Mouse (Mus musculus) layer of hippocampus, postnatal 36 days (tissue): ENCODE data around the gene Scrt2. TPM values are rescaled to one million over a fixed set of nuclear protein-coding genes. Genes with fewer than 3 reads are reported as not detected.

Experiments used
- DNase-seq, 2 experiments: peaks; one replicate each; pipeline ENCODE4 v3.0.0; 2022
- total RNA-seq, 2 experiments: library from RNA; stranded (reverse); gene quantifications; 2 replicates each; pipeline ENCODE4 v1.2.3; 2021

Scrt2 gene
- total RNA-seq, 2 experiments from 2014 or later: 25.1 to 27.1 TPM

DNA sequence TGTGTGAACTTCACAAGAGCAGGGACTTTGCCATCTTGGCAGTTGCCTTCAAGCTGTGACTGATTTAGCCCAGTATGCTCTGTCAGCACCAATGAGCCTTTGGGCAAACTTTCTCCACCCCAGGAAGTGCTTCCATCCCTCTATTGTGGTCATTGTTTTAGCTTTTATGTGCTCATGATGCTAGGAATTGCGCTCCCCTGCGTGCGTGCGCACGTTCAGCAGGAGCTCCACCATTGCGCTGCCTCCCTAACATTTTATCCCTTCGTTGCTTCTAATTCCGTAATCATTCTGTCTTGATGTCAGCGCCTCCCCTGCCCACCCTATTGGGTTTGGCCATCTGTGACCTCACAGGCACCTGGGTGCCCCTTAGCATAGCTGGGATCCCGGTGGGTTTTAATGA, 25.3 kb downstream of the Scrt2 start:
- DNase-seq: no peak

DNA sequence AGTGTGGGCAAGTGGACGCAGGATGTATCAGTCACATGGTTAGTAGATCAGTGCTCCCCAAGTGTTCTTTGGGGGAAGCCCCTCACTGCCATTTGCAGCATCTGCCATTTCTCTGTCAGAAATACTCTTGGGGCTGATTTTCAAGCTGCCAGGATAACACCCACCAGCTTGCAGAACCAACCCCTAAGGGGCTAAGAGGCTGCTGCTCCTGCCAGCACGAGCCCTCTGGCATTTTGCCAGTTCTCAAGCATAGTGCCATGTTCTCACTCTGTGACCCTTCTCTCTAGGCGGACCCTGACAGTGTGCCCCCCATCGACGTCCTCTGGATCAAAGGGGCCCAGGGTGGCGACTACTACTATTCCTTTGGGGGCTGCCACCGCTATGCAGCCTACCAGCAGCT, 27.4 kb downstream of the Scrt2 start:
- DNase-seq: no peak

DNA sequence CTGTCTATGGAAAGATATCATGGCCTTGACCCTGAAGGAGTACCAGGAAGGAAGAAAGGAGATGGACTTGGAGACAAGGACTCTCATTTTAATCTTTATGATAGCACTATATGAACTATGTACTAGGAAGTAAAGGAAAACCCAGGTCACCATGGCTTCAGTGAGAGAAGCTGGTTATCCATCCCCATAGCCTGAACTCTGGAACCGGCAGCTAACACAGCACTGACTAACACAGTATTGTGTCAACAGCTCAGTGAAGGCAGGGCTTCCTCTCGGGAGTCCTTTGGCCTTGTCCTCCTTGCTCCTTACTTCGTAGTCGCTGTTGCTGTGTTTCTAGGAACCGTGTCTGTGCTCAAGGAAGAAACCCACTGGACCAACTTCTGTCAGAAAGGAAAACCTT, 28.1 kb downstream of the Scrt2 start:
- no peak for DNase-seq

DNA sequence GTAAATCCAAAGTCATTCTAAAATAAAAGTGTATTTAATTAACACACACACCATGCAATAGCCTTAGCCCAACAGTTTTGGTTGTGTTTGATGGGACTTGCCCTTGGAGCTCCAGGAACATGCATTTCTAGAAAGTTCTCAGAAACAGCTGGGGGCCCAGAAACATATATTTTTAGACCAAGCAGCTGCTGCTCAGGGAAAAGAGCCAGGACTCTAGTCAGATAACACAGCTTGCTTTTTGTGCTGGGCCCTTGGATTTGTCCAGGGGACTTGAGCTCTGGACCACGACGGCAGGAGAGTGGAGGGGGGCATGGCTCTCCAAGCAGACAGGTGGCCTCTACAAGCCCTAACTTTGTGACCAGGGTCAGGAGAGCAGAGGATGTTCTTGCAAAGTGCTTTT, 30.0 kb downstream of the Scrt2 start:
- DNase-seq: no peak

DNA sequence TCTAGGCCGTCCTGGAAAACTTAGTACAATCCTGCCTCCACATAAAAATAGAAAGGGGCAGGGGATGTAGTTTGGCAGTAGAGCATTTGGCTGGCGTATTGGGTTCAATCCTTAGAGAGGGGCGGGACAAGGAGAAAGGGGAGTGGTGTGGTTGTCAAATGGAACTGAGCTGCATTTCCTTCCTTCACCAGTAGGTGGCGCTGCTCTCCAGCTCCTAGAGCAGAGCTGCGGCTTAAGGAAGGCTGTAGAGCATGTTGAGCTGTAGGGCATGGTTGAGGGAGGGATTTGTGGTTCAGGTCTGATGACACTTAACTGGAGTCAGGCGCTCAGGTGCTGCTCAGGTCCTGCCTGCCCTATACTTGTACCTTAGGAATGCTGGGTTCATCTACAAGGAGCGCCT, 30.6 kb downstream of the Scrt2 start:
- DNase-seq: peak; percentile 88 to 91

DNA sequence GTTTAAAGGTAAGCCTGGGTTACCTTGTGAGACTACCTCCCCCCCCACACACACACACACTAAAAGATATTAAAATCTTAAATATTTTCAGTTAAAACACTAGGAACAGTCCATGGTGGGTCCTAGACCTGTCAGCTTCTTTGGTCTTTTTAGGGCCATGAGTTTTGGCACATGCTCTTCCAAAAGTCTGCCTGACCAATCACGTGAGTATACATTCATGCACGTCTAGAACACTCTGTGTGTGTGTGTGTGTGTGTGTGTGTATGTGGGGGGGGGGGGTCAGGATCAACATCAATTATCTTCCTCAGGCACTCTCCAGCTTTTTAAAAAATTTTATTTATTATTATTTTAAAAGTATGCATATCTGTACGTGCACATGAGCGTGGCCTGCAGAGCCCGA, 31.2 kb downstream of the Scrt2 start:
- no peak for DNase-seq

DNA sequence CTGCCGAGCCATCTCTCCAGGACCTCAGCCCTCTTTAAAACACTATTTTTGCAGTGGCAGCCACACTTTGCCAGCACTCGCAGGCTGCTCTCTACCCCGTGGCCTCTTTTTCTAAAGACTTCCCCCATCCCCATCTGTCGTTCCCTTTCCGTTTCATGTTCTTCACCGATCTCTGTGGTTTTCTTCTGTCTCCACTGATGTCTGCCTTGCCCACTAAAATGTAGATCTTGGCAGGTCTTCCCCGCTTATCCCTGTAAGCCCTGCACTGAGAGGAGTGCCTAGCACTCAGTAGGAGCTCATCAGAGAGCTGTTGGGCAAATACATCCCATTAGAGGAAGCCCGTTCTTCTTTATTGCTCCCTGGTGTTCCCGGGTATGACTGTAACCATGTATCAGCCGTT, 31.6 kb downstream of the Scrt2 start:
- DNase-seq: no peak

DNA sequence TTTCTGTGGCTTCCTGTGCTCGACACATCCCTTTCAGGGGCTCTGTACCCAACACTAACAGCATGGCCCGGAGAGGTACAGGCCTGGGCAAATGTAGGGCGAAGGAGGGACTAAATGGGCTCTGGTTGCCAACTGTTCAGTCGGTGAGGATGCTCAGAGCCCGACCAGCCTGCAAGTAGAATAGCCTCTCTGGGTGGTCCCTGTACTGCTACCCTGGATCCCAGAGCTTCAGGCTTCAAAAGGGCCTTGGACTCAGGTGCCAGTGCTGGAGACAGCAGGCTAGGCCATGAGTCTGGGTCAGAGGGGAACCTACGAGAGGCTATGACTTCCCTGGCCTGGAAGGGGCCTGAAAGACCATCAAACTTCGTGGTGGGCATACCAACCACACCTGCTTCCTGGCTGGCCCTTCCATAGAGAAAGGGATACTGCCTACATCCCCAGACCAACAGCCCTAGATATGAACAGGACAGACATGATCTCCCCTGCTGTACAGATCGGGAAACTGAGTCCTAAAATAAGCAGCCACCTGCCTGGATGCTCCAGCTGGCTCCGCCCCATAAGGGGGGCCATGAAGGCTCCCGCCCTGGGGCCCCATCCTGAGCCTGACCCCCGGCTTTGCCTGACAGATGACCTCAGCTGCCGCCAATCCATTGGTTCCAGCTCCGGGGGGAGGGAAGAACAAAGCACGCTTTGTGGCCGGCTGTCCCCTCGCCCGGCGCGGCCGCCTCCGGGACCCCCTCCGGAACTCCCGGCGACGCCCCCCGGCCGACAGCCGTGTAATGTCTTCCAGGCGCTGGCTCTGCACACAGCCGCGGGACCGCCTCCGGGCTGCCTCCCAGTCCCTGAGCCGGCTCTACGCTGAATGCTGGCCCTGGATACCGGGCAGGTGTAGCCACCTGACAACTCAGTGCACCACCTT, 33.0 kb downstream of the Scrt2 start:
- DNase-seq: no peak

DNA sequence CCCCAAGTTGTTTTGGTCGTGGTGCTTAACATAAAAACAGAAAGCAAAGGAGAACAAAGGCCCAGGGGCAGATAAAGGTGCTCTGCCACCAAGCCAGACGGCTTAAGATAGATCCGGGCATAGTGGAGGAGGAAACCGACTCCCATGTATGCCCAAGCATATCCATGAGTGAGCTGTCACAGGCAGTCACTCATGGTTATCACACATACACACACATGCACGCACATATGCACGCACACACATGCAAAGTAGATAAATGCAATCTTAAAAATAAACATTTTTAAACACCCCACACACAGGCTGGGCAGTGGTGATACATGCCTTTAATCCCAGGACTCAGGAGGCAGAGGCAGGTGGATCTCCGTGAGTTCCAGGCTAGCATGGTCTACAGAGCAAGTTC, 36.4 kb downstream of the Scrt2 start:
- DNase-seq: no peak

DNA sequence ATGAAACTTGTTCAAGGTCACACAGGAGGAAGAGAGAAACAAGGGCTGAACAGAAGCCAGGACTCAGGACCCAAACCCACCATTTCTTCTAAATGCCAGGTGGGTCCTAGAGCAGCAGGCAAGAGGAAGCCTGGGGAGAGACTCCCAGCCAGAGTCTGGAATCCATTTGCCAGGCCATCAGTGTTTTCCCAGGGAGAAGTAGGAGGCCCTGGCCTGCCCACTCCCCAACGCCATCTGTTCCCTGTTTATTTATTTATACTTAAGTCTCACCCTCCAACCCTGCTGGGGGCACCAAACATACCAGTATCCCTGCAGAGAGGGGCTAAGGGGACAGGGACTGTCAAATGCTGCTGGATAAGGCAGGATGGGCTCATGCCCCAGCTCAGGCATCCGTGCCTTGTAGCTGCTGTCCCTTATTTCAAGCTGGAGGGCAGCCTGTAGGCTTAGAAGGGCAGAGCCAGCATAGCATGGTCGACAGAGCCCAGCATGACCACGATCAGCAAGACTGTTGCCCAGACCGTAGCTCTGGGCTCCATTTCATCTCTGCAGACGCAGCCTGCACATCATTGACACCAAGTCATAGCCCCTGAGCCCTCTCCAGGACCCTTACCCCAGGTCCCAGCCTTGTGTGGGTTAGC, 38.0 kb downstream of the Scrt2 start:
- DNase-seq: no peak

DNA sequence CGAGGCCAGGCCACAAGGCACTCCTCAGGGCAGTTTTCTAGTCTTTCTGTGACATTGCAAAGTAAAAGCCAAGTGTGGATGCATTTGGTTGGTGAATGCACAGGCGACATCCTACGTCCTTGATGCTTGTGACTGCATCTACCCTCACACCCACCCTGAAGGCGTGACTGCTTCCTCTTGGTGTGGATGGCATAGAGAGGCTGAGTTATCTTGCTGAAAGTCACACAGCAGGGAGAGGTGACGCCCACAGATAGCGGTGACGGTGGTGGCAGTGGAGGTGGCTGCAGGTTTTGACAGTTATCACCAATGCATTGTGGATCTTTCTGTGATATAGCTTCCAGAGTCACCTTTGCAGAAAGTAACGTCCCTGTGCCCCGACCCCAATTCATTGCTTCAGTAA, 41.6 kb downstream of the Scrt2 start:
- no peak for DNase-seq

DNA sequence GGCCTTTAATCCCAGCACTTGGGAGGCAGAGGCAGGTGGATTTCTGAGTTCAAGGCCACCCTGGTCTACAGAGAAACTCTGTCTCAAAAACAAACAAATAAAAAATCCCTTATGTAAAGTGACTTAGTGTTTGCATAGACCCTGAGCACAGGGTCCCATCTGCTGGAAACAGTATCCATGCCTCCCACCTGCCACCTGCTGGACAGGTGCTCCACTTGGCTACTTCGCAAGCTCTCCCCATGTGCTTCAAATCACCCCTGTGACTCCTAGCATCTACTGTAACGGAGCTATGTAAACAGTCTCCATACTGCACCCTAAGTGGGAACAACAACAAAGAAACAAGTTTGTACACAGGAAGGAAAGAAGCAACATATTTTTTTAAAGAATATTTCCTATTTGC, 47.3 kb downstream of the Scrt2 start:
- DNase-seq: no peak

DNA sequence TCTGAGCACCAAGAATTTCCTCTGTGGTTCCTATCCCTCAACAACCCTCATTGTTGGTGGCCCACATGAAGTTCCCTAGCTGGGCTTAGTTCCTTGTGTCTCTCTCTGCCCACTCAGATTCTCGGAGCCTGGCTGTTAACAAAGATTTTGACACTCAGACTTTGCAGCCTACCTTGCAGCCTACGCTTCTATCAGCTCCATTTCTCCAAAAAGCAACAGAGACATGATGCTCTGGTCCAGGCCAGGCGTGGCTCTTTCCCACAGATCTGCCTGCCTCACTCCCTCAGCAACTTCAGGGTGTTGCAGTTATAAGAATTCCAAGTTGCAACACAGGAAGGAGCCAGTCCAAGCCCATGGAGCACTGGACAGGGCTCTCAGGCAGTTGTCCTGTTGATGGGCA, 48.4 kb downstream of the Scrt2 start:
- no peak for DNase-seq

DNA sequence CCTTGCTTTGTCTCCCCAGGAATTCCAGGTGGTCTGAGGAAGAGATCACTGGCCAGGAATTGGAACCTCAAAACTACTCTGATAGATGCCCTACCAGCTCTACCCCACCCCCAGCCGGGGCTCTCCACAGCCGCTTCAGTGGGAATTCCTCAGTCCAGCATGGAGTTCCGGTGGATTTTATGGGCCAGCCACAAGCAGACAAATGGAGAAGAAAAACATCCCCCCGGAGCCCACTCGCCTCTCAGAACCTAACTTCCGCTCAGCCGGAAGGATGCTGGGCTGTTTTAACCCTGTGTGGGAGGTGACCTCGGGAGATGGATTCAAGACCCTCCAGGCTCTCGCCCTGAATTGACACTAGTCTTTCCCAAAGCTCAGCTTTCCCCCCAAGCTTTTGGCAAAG, 50.7 kb downstream of the Scrt2 start:
- DNase-seq: no peak

DNA sequence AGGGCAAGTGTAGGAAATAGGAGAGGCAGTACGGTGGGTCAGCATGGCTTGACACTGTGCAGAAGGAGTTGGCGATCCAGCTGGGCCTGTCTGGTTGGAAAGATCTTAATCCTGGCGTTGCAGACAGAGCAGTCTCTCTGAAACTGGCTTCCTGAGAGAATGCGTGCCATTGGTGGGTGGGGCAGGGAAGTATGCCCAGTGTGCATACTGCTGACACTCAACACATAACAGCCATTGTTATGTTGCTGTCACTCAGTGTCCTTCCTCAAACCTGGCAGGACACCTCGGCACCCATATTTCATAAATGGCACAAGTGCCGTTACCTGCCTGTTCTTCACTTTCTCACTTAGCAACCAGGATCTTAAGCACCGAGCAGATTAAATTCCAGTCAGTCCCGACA, 51.4 kb downstream of the Scrt2 start:
- no peak for DNase-seq

DNA sequence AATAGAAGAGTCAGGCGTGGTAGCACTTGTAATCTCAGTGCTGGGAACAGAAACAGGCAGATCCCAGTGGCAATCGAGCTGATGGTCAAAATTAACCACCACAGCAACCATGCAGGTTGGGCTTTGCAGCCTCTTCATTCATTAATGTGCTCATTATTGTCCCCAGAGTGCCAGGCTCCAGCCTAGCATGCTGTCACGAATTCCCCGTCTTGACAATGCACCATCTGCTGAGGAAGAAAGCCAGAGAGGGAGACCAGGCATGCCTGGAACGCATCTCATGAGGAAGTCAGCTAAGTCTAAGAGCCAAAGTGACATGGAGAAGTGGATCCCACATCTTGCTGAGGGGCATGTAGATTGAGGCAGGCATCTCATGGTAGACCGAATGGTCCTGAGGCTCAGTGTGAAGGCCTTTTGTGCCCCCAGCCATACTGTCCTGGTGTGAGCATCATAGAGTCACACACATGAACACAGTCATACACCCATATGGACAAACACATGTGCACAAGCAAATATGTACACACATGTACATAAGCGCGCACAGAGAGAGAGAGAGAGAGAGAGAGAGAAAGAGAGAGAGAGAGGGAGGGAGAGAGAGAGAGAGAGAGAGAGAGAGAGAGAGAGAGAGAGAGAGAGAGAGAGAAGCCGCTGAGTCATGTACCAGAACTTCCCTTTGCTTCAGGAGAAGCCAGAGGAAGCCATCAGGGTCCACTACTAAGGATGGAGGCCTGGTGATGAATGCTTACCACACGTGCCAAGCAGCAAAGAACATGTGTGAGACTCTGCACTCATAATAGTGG, 58.1 kb downstream of the Scrt2 start:
- DNase-seq: peak; percentile 39 to 48

DNA sequence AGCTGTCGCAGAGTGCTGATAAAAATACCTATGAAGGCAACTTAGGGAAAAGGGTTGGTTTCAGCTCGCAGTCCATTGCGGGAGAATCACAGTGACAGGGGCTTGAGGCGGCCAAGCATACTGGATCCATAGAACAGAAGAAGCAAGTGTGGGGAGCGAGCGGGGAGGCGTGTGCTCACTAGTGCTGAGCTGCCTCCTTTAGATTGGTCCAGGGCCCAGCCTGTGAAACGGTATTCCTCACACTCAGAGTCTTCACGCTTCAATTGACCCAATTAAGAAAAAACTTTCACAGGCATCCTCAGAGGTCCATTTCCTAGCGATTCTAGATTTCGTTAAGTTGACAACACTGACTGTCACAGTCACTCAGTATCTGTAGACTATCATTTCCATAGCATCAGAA, 59.6 kb downstream of the Scrt2 start:
- no peak for DNase-seq

DNA sequence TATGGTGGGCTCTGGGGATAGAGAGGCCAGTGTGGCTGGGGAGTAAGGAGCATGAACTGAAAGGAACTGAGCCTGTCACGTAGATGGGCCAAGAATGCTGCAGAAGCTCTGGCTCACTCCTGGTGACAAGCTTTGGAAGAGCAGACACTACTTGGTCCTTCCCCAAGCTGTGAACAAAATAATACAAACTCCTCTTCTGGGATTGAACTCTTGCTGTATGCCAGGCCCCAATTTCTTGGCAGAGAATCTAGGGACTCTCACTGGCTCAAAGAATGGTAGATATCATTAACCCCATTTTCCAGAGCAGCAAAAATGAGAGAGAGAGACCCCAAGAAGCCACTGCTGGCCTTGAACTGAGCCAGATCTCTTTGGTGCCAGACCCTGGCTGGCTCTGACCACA, 60.2 kb downstream of the Scrt2 start:
- DNase-seq: no peak

DNA sequence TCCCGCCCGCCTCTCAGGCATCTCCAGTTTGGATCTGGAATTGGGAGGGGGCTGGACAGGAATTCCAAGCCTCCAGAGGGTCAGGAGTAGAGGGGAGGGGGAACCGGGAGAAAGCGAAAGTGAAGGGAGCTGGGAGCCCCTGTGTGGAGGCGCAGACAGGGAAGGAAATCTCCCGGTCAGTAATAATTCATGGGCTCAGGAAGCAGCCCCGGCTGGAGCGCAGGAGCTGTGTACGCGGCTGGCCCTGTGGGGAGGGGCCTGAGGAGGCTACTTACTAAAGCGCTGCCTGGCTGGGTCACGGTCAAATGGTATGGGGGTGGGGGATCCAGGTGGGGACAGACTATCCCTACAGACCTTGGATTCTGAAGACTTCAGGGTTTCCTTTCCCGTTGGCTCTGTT, 60.7 kb downstream of the Scrt2 start:
- no peak for DNase-seq

DNA sequence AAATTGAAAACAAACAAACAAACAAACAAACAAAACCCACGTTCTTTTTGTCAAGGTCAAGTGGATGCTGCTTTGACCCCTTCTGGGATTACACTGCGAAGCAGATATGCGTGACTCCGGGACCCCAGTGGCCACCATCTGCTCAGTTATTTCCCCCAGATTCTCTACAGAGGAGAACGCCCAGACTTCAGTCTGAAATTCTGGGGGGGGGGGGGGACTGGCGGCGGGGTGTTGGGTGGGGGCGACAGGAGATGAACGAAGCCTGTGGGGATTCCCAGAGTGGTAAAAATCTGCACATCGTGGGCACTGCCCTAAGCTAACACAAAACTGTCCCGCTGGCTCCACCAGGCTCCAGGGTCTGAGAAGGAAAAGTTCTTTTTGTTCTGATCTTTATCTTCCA, 61.2 kb downstream of the Scrt2 start:
- no peak for DNase-seq

DNA sequence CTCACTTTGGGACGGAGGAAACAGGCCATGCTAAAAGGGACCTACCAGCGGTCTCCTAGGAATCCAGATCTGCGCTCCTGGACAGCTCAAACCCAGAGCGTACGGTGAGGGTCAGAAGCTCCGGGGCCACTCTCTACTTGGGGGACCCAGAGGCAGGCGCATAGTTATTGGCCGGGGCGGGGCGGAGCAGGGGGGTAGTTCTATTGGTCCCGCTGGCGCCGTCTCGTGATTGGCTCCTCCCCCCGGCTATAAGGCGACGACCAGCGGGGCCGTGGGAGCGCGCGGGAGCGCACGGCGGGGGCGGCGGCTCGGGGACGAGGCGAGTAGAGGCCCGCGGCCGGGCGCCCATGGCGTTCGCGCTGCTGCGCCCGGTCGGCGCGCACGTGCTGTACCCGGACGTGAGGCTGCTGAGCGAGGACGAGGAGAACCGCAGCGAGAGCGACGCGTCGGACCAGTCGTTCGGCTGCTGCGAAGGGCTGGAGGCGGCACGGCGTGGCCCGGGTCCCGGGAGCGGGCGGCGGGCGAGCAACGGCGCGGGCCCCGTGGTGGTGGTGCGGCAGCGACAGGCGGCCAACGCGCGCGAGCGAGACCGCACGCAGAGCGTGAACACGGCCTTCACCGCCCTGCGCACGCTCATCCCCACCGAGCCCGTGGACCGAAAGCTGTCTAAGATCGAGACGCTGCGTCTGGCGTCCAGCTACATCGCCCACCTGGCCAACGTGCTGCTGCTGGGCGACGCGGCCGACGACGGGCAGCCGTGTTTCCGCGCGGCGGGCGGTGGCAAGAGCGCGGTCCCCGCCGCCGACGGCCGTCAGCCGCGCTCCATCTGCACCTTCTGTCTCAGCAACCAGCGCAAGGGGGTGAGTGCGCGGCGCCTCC, 62.2 kb downstream of the Scrt2 start, which contains the start of gene Tcf15:
TSS of gene Tcf15 (plus strand) at position 283 of the 879 bp plus-strand sequence.
- peak in 1 of 2 experiments; percentile 27 for DNase-seq

DNA sequence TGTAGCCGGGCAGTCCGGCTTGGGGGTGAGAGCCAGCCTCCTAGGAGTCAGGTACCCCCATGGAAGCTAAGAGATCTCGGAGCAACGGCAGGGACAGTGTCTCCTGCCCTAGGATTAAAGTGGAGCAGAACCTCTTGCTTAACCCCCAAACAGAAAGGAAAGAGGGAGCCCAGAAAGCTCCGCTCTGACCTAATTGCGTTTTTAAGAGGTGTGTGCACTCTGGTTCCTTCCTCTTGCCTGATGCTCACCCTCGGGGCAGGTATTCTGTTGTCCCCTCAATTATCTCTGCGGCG, 62.8 kb downstream of the Scrt2 start:
- DNase-seq: no peak
